Mouse (Mus musculus): ENCODE data around the gene Zzz3. TPM values are rescaled to one million over a fixed set of nuclear protein-coding genes. Genes with fewer than 3 reads are reported as not detected.

Zzz3 gene
- total and polyA plus RNA-seq, 2 experiments from 2014 or later, result 22.6 to 43.4 TPM

DNA sequence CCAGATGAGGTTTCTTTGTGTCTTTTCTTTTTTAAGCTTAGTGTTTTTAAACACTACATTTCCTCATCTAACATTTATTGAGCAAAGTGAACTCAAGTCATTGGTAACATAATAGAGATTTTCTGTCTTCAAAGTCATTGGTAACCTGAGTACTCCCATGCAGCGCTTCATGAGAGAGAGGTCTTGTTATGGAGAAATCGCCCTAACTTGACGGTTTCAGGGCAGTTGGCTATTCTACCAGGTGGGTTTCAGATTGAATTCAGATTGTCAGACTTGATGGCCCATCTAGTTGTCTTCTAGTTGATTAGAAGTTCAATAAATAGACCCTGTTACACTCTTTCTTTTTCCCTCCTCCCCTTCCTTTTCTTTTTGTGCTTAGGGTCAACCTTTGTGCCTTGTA lies 5.6 kb downstream of the Zzz3 start:
- no peak overlapping the region for H3K9ac ChIP-seq
- no peak overlapping the region for H3K4me3 ChIP-seq (ENCODE audit: low read depth, low read length)
- no peaks in the 10 kb centered on the region for H3K9me3 ChIP-seq (ENCODE audit: low read length)
- ATAC-seq (no peak), DNase-seq (no peak)
- no peaks in the 10 kb centered on the region for H3K4me1 ChIP-seq (ENCODE audit: insufficient read depth)
- no peak for TF ChIP-seq CTCF (IDR thresholded peaks at IDR 0.05; ENCODE audit: low read depth)
- WGBS, result 87% methylated on average over 3 of the region's 3 CpGs
- no peak overlapping the region for H3K27ac ChIP-seq (ENCODE audit: low read depth, low read length)
- H3K4me2 ChIP-seq (ENCODE audit: low read depth), result no peak overlapping the region
- H3K36me3 ChIP-seq (ENCODE audit: insufficient read depth), result no peaks in the 10 kb centered on the region
- H3K27me3 ChIP-seq (ENCODE audit: insufficient read depth, low read length), result no peaks in the 10 kb centered on the region

- DNase-seq, result no peak
- Histone ChIP-seq H3K27ac (ENCODE audit: low read depth, low read length) (no peak overlapping the region), H3K27me3 (ENCODE audit: insufficient read depth, low read length) (no peaks in the 10 kb centered on the region), H3K9me3 (ENCODE audit: low read length) (no peaks in the 10 kb centered on the region), H3K4me1 (ENCODE audit: insufficient read depth) (no peaks in the 10 kb centered on the region), H3K9ac (no peak overlapping the region), H3K36me3 (ENCODE audit: insufficient read depth) (no peaks in the 10 kb centered on the region), H3K4me3 (ENCODE audit: low read depth, low read length) (no peak overlapping the region), H3K4me2 (ENCODE audit: low read depth) (no peak overlapping the region)
- TF ChIP-seq CTCF (IDR thresholded peaks at IDR 0.05; ENCODE audit: low read depth), result no peak
- no peak for ATAC-seq
- 88% methylated on average over 7 of the region's 7 CpGs for WGBS
Observed at GRCm38 (mm10) chr3:152401964-152402670, 6.8 kb downstream of the Zzz3 start.

DNA sequence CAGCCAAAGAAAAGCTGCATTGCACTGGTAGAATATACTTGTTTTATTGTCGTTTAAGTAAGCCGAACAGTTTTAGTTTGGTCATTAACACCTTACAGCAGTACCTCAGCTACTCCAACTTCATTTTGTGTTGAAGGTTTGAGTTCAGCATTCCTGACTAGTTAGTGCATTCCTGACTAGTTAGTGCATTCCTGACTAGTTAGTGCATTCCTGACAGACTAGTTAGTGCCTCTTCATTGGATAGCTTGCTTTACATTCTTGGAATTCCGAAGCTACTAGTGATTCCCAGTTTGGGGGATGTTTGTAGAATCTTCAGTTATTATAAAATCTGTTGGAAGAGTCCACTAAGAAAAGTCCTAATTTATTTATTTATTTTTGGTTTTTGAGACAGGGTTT lies 7.4 kb downstream of the Zzz3 start:
- DNase-seq, result no peak
- Histone ChIP-seq H3K36me3 (ENCODE audit: insufficient read depth) (no peaks in the 10 kb centered on the region), H3K9me3 (ENCODE audit: low read length) (no peaks in the 10 kb centered on the region), H3K4me3 (ENCODE audit: low read depth, low read length) (no peak overlapping the region), H3K27me3 (ENCODE audit: insufficient read depth, low read length) (no peaks in the 10 kb centered on the region), H3K9ac (no peak overlapping the region), H3K4me1 (ENCODE audit: insufficient read depth) (no peaks in the 10 kb centered on the region), H3K4me2 (ENCODE audit: low read depth) (no peak overlapping the region), H3K27ac (ENCODE audit: low read depth, low read length) (no peak overlapping the region)
- 93% methylated on average over 3 of the region's 3 CpGs for WGBS
- ATAC-seq, result no peak
- no peak for TF ChIP-seq CTCF (IDR thresholded peaks at IDR 0.05; ENCODE audit: low read depth)

- no peak for TF ChIP-seq CTCF (IDR thresholded peaks at IDR 0.05; ENCODE audit: low read depth)
- ATAC-seq (no peak), DNase-seq (no peak)
- Histone ChIP-seq H3K9me3 (ENCODE audit: low read length) (no peaks in the 10 kb centered on the region), H3K36me3 (ENCODE audit: insufficient read depth) (no peaks in the 10 kb centered on the region), H3K9ac (no peak overlapping the region), H3K4me2 (ENCODE audit: low read depth) (no peak overlapping the region), H3K27ac (ENCODE audit: low read depth, low read length) (no peak overlapping the region), H3K27me3 (ENCODE audit: insufficient read depth, low read length) (no peaks in the 10 kb centered on the region), H3K4me3 (ENCODE audit: low read depth, low read length) (no peak overlapping the region), H3K4me1 (ENCODE audit: insufficient read depth) (no peaks in the 10 kb centered on the region)
- 65% methylated on average over 2 of the region's 2 CpGs for WGBS
Observed at GRCm38 (mm10) chr3:152403827-152404226, 8.6 kb downstream of the Zzz3 start.

DNA sequence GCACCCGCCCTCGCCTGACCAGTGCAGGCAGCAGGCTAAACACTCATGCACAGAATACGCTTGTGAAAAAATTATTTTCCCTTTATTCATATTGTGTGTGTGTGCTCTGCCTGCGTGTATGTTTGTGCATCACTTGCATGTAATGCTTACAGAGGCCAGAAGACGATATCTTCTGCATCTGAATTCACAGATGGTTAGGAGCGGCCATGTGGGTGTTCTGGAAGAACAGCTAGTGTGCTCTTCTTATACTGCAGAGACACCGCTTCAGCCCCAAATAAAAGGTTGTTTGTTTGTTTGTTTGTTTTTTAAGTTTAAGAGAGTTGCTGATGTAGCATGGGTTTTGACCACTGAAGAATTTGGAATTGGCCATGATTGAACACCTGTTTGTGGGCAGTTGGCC lies 10.1 kb downstream of the Zzz3 start:
- DNase-seq, result no peak
- no peak for ATAC-seq
- Histone ChIP-seq H3K9me3 (ENCODE audit: low read length) (no peaks in the 10 kb centered on the region), H3K4me2 (ENCODE audit: low read depth) (no peak overlapping the region), H3K36me3 (ENCODE audit: insufficient read depth) (no peaks in the 10 kb centered on the region), H3K4me3 (ENCODE audit: low read depth, low read length) (no peak overlapping the region), H3K27me3 (ENCODE audit: insufficient read depth, low read length) (no peaks in the 10 kb centered on the region), H3K27ac (ENCODE audit: low read depth, low read length) (no peak overlapping the region), H3K4me1 (ENCODE audit: insufficient read depth) (no peaks in the 10 kb centered on the region), H3K9ac (no peak overlapping the region)
- no peak for TF ChIP-seq CTCF (IDR thresholded peaks at IDR 0.05; ENCODE audit: low read depth)
- WGBS, result 81% methylated on average over 7 of the region's 7 CpGs

DNA sequence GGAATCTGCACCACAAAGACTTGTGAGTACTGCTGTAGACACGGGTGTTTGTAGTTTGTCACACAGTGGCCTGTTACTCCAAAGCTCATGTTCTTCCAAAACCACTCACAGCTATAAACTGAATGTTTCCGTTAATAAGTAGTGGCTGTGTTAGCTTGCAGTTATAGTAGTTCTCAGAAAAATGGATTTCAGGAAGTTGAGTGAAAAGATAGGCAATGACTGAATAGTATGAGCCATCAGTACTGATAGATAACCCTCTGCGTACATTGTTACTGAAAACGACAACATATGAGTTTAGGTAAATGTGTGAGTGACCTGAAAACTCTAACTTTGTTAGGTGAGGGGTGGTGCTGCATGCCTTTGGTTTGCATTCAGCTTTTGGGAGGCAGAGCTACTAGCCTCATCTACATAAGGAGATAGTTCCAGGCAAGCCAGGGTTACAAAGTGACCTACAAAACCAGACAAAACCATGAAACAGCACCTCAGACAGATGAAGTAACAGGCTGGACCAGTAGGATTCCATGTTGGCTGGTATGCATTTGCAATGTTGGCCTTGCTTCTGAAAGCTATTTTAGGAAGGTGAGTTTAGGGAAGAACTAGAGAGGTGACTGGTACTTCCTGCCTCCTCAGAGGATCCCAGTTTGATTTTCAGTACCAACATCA lies 10.8 kb downstream of the Zzz3 start:
- Histone ChIP-seq H3K4me1 (ENCODE audit: insufficient read depth) (no peaks in the 10 kb centered on the region), H3K9me3 (ENCODE audit: low read length) (no peaks in the 10 kb centered on the region), H3K27me3 (ENCODE audit: insufficient read depth, low read length) (no peaks in the 10 kb centered on the region), H3K9ac (no peak overlapping the region), H3K36me3 (ENCODE audit: insufficient read depth) (no peaks in the 10 kb centered on the region), H3K4me3 (ENCODE audit: low read depth, low read length) (no peak overlapping the region), H3K4me2 (ENCODE audit: low read depth) (no peak overlapping the region), H3K27ac (ENCODE audit: low read depth, low read length) (no peak overlapping the region)
- DNase-seq, result no peak
- 86% methylated on average over 4 of the region's 4 CpGs for WGBS
- ATAC-seq, result no peak
- TF ChIP-seq CTCF (IDR thresholded peaks at IDR 0.05; ENCODE audit: low read depth), result no peak

DNA sequence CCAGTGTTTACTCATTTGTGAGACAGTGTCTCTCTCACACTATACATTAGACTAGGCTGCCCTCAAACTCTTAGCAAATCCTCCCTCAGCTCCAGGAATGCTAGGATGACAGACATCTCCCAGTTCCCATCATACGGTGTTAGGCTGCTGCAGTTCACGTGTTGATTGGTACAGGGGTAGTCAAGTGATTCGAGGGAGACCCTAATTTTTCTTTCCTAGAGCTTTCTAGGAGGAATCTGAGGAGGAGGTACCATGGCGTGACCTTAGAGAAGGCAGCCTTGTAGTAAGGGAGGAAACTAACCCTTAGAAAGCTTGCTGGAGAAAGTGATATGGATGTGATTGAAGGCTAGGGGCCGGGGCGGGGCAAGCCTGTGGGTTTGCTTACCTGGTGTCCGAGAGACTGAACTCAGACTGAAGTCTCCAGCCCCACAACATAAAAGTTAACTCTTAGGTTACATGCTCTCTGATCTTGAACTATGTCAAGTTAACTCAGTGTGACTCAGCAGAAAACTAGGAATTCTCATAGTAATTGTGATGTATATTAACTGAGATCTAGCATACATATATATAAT lies 15.8 kb downstream of the Zzz3 start:
- no peaks in the 10 kb centered on the region for H3K36me3 ChIP-seq (ENCODE audit: insufficient read depth)
- H3K4me3 ChIP-seq (ENCODE audit: low read depth, low read length), result no peak overlapping the region
- no peaks in the 10 kb centered on the region for H3K4me1 ChIP-seq (ENCODE audit: insufficient read depth)
- no peak overlapping the region for H3K4me2 ChIP-seq (ENCODE audit: low read depth)
- TF ChIP-seq CTCF (IDR thresholded peaks at IDR 0.05; ENCODE audit: low read depth), result no peak
- no peaks in the 10 kb centered on the region for H3K27me3 ChIP-seq (ENCODE audit: insufficient read depth, low read length)
- H3K9me3 ChIP-seq (ENCODE audit: low read length), result no peaks in the 10 kb centered on the region
- WGBS, result 91% methylated on average over 7 of the region's 7 CpGs
- DNase-seq, result no peak
- no peak overlapping the region for H3K27ac ChIP-seq (ENCODE audit: low read depth, low read length)
- ATAC-seq, result no peak
- H3K9ac ChIP-seq, result no peak overlapping the region
